Mouse (Mus musculus): ENCODE measurements around the gene Lrig1. TPM values are rescaled to one million over a fixed set of nuclear protein-coding genes. Genes with fewer than 3 reads are reported as not detected.
"Not testable (repeated sequence)": the region's sequence is repeated elsewhere in the genome, so short reads cannot be mapped to it uniquely, and the experiment has no call there.

The Lrig1 gene
- total RNA-seq, 2 experiments from 2014 or later, result 49.2 to 51.2 TPM

- peak in 1 of 2 experiments; percentile 51 for DNase-seq
- intact Hi-C loops (cut with DNase I), result loop anchor here (5.0 kb wide), 1 partner anchor 49 kb away; no protein-coding TSS in a partner anchor
These were observed 103.8 kb downstream of the Lrig1 start for GRCm38 (mm10) chr6:94596051-94596760.

- intact Hi-C loops (cut with DNase I), result loop anchor here (5.0 kb wide), 1 partner anchor 48 kb away; no protein-coding TSS in a partner anchor
- no peak for DNase-seq
These were observed 104.8 kb downstream of the Lrig1 start for GRCm38 (mm10) chr6:94595206-94595605.

GRCm38 (mm10) chr6:94594711-94595110, 105.2 kb downstream of the Lrig1 start:
- intact Hi-C loops (cut with DNase I), result loop anchor here (5.0 kb wide), 2 partner anchors 37 to 47 kb away; no protein-coding TSS in a partner anchor
- no peak for DNase-seq

GRCm38 (mm10) chr6:94594096-94594665, 105.8 kb downstream of the Lrig1 start:
- DNase-seq, result no peak
- intact Hi-C loops (cut with DNase I), result loop anchor here (5.0 kb wide), 1 partner anchor 37 kb away; no protein-coding TSS in a partner anchor

GRCm38 (mm10) chr6:94592710-94593109, 107.2 kb downstream of the Lrig1 start:
- intact Hi-C loops (cut with DNase I), result loop anchor here (5.0 kb wide), 1 partner anchor 35 kb away; no protein-coding TSS in a partner anchor

GRCm38 (mm10) chr6:94592243-94592642, 107.7 kb downstream of the Lrig1 start:
- intact Hi-C loops (cut with DNase I), result loop anchor here (5.0 kb wide), 1 partner anchor 35 kb away; no protein-coding TSS in a partner anchor
- DNase-seq, result no peak

More at GRCm38 (mm10) chr6:94592710-94593109, 107.2 kb downstream of the Lrig1 start:
- DNase-seq, result no peak

GRCm38 (mm10) chr6:94588365-94588764, 111.6 kb downstream of the Lrig1 start:
- no peak for DNase-seq
- intact Hi-C loops (cut with DNase I), result no loop called here

GRCm38 (mm10) chr6:94584976-94585375, 115.0 kb downstream of the Lrig1 start:
- intact Hi-C loops (cut with DNase I), result no loop called here
- no peak for DNase-seq

- intact Hi-C loops (cut with DNase I), result no loop called here
- no peak for DNase-seq
These were observed 115.7 kb downstream of the Lrig1 start for GRCm38 (mm10) chr6:94584147-94584695.

GRCm38 (mm10) chr6:94582055-94582454, 117.9 kb downstream of the Lrig1 start:
- DNase-seq, result no peak
- intact Hi-C loops (cut with DNase I), result no loop called here

- DNase-seq, result no peak
- intact Hi-C loops (cut with DNase I), result no loop called here
These were observed 122.0 kb downstream of the Lrig1 start for GRCm38 (mm10) chr6:94577991-94578390.

- intact Hi-C loops (cut with DNase I), result no loop called here
- no peak for DNase-seq
These were observed 124.3 kb downstream of the Lrig1 start for GRCm38 (mm10) chr6:94575526-94576166.

- intact Hi-C loops (cut with DNase I), result no loop called here
- DNase-seq, result no peak
These were observed 131.9 kb downstream of the Lrig1 start for GRCm38 (mm10) chr6:94568040-94568439.

- intact Hi-C loops (cut with DNase I), result no loop called here
- DNase-seq, result no peak
These were observed 134.2 kb downstream of the Lrig1 start for GRCm38 (mm10) chr6:94565766-94566165.

GRCm38 (mm10) chr6:94563203-94563940, 136.6 kb downstream of the Lrig1 start:
- no peak for DNase-seq
- intact Hi-C loops (cut with DNase I), result no loop called here

GRCm38 (mm10) chr6:94561346-94561745, 138.6 kb downstream of the Lrig1 start:
- DNase-seq, result no peak
- intact Hi-C loops (cut with DNase I), result no loop called here

- intact Hi-C loops (cut with DNase I), result no loop called here
- no peak for DNase-seq
These were observed 139.1 kb downstream of the Lrig1 start for GRCm38 (mm10) chr6:94560896-94561295.

GRCm38 (mm10) chr6:94558603-94559002, 141.4 kb downstream of the Lrig1 start:
- not testable (repeated sequence) for DNase-seq

More at GRCm38 (mm10) chr6:94558603-94559002, 141.4 kb downstream of the Lrig1 start:
- intact Hi-C loops (cut with DNase I), result loop anchor here (5.0 kb wide), 1 partner anchor 34 kb away; no protein-coding TSS in a partner anchor
